Mouse (Mus musculus) brain, adult 2 months (tissue): ENCODE measurements around the gene Tef.

Experiments
- DNase-seq: peaks from one replicate; pipeline ENCODE4 v3.0.0; 2011; ENCODE audit warnings: low read depth, low spot score

Tef gene

DNA sequence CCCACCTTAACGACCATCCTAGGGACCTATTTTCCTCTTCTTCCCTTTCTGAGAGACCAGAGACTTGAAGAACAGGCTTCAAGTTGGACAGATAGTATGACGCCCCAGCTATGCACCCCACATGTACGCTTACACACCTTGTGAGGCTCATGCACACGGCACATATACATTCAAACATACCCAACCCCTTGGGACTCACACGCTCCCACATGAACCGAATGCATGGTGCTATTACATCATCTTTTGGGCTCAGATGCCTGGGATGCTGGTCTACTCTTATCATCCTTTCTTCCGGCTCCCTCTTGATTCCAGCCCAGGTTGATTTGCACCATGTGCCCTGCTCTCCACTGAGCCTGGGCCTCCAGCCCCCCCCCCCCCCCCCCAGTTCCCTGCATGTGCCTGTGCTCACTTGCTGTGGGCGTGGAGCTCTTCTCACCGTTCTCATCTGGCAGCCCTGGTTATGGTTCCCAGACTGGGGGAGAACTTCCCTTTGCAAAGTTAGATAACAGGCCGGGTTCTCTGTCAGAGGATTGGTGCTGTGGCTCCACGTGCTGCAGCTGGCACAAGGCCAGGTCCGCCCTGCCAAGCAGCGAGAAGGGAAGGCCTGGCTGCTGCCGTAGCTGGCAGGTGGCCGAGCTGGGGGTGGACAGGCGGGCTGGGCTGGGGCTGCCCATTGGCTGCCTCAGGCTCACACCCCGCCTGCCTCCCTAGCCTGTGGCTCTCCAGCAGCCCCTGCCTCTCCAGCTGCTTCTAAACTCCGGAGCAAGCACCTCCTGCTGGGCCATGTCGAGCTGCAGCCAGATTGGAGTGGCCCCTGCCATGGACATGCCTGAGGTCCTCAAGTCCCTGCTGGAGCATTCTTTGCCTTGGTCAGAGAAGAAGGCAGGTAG is at the start of gene Tef:
Tef (plus strand) TSS at position 421 of the 890 bp plus-strand sequence.
- peak; percentile 100 for DNase-seq

DNA sequence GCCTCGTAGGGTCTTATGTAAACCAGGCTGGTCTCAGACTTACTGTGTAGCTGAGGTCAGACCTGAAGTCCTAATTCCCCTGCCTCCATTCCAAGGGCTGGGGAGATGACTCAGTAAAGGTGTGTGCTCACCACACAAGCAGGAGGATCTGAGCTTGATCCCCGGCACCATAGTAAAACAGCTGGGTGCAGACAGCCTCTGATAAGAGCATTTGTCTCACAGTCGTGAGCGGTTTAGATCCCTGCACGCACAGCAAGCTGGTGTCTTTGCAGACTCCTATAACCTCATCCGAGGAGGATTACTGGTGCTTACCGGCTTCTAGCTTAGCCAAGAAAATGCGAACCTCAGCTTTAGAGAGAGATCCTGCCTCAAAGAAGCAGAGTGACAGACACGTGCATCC is 48.6 kb upstream of the Tef start:
- no peak for DNase-seq

DNA sequence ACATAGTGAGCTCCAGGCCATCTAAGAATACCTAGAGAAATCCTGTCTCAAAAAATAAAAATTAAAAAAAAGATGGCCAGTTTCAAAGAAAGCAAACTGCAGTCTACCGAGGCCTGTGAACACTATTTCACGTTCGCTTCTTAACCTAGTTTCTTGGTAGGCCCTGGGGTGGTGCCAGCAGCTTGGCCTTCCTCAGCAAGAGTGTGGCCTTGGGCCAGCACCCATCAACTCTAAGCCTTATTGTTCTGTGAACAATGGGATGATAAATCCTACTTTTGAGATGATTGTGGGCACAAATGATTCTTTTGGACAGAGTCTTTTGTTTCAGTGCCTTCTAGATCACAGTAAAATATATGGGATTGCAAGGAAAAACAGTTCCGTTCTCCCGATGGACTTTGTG is 43.5 kb upstream of the Tef start:
- peak; percentile 72 for DNase-seq

DNA sequence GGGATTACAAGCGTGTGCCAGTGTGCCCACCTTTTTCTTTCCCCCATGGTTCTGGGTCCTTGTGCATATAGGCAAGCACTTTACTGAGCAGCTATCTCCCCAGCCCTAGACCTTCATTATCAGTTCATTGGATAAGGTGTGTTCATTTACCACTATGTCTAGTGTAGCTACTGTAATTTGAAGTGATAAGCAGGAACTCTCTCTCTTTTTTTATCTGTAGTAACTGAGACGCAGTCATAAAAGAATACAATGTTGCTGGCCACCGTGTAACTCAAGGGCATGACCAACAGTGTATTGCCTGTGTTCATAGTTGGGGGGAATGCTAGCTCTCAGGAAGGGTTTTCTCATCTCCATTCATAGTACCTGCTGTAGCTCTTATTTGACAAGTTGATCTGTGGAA is 42.7 kb upstream of the Tef start:
- DNase-seq, result no peak

DNA sequence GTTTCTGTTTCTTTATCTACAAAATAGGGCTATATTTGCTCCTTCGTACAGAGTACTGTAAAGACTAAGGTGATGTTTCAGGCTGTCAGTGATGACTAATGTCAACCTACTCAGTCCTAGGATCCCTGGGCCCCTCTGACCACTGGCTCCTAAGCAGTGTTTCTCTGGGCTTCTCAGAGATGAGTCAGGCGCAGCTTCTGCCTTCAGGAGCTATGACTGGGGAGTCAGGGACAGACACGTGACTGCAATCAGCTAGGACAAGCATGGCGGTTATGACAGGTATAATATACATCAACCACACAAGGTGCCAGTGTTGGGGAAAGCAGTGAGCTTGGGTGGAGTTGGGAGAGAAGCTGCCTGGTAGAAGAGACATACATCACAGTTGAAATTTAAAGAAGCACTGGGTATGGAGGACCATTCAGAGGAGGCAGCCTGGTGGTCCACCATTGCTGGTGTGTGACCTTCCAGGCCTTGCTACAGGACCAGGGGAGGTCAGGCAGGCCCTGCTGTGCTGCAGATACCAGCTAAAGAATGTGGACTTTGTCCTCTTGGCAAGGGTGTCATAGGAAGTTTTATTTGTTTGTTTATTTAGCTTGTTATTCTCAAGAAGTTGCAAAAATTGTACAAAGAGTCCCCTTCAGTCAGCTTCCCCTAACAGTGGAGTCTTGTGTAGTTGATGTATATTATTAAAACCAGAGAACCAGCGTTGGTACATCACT is 41.7 kb upstream of the Tef start:
- no peak for DNase-seq

DNA sequence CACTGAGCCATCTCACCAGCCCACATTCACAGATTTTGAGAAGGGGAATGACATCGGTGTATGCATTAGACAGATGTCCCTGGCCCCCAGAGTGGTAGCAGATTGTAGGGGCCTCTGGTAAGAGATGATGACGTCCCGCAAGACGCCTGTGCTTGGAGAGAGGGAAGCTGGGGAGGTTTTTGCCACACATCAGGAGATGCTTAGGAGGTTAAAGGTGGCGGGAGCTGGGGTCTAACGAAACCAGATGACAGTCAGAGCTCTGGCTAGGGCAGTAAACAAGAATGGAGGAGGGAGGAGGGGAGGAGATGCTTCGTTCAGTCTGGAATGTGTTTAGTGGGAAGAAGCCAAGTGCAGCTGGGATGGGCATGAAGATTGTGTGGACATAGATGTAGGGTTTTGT is 40.8 kb upstream of the Tef start:
- DNase-seq, result no peak

DNA sequence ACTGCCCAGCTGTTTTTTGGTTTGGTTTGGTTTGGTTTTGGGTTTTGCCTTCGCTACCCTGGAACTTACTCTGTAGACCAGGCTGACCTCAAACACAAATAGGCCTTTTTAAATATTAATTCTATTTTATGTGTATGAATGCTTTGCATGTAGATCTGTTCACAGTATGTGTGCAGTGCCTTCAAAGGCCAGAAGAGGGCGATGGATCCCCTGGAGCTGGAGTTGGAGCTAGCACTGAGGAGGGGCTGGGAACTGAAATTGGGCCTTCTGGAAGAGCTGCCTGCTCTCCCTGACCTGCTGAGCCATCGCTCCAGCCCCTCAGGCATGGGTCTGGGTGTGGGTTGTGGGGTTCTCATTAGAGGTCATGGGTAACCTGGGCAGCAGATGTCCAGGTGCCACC is 40.3 kb upstream of the Tef start:
- DNase-seq, result no peak

DNA sequence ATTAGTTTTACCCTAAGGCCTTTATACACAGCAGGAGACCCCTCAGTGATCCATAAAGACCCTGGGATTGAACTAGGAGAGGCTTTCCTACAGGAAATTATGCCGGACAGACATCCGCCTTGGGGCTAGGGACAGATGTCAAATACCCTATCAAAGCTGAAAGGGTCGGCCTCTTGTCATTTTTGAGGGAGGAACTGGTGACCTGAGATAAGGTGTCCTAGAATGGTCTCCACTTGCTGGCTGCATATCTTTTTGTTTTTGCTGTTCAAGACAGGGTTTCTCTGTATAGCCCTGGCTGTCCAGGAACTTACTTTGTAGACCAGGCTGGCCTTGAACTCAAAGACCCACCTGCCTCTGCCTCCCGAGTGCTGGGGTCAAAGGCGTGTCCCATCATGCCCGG is 37.6 kb upstream of the Tef start:
- no peak for DNase-seq

DNA sequence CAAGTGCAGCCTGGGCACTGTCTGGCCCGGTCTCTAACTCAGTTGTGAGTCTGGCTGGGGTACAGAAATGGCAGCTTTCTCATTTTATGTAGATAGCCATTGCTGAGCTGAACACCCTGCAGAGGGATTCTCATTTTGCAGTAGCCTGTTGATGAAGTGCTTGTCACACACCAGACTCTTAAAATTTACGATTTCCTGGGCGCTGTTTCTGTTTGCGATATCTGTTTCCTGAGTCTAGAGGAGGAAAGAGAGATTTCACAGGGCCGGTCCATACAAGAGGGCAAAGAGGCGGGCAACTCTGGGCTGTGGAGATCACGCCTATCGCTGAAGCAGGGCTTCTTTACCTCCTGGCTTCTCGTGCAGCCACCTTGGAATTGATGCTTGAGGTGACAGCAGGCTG is 36.6 kb upstream of the Tef start:
- no peak for DNase-seq

DNA sequence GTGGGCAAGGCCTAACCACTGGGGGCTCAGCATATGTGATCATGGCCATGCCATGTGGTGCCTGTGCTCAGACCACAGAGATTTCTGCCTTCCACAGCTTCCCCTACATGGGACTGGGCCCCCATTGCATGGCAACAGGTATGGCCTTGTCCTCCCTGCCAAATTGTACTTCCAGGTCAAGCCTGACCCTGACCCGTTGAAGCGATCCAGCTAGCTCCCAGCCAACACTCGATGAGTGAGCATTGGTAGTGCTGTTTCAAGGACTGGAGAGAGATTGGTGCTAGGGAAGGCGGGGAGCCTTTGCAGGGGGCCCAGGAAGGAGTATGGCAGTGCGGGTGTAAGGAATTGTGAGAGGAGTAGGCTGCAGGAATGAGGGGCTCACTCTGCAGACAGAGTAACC is 35.8 kb upstream of the Tef start:
- no peak for DNase-seq

DNA sequence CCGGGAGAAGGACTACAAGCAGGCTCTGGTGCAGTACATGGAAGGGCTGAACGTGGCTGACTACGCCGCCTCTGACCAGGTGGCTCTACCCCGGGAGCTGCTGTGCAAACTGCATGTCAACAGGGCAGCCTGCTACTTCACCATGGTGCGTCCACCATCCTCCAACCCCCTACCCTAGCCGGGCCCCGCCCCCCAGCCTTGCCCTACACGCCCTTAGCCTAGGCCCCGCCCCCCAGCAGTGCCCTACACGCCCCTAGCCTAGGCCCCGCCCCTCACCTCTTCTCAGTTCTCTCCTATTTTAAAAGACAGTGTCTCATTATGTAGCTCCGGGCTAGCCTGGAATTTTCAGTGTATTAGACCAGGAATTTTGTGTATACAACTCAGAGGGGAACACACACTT is 33.2 kb upstream of the Tef start:
- no peak for DNase-seq

DNA sequence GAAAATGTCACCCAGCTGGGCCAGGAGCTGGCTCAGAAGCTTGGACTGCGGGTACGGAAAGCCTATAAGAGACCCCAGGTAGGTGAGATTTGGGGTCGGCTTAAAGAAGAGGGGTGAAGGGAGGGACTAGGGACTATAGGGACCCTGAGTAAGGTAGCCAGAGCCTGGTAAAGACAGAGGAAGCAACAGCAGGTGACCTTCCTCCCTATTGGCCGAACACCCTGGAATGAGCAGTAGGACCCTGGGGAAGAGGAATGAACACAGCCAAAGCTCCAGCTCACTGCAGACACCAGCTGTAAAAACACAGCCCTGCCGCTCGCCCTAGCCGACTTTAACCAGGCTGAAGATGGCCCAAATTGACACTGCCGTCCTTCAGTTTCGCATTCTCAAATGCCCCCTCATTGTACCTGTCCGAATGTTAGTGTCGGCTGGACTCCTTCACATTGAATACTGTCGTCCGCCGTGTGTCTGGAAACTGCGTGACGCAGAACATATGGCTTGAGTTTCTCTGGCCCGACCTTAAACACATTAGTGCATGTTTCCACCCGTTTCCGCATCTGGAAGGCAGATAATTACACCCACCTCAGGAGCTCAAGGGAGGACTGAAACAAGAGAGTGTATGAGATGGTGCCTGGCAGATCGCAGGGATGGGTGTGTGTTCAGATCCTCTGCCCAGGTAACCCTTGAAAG is 29.6 kb upstream of the Tef start:
- no peak for DNase-seq

DNA sequence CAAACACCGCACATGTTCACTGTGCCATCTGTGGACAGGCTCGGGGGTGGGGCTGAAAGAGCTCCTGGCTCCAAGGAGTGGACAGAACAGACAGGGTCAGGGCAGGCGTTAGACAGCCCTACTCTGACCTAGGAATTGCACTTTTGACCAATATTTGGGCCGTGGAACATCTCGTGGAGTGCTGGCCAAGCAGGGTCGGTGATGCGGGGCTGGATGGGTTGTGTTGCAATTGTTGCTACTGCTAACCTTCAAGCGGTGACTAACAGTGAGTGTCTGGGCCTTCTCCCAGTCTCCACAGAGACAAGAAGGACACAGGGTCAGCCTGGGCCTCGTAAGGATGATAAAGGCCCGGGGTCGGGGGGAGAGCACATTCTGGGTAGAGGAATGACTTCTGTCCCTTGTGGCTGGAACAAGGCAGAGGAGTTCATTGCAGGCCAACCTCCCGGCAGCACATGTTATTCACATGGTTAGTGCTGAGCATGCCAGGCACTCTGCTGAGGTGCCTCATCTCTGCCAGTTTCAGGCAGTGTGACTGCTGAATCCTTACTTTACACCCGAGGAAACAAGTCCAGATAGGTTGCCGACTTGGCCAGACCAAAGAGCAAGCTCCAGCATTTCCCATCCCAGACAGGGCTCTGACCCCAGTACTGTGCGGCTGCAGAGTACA is 27.6 kb upstream of the Tef start:
- DNase-seq, result peak; percentile 27

DNA sequence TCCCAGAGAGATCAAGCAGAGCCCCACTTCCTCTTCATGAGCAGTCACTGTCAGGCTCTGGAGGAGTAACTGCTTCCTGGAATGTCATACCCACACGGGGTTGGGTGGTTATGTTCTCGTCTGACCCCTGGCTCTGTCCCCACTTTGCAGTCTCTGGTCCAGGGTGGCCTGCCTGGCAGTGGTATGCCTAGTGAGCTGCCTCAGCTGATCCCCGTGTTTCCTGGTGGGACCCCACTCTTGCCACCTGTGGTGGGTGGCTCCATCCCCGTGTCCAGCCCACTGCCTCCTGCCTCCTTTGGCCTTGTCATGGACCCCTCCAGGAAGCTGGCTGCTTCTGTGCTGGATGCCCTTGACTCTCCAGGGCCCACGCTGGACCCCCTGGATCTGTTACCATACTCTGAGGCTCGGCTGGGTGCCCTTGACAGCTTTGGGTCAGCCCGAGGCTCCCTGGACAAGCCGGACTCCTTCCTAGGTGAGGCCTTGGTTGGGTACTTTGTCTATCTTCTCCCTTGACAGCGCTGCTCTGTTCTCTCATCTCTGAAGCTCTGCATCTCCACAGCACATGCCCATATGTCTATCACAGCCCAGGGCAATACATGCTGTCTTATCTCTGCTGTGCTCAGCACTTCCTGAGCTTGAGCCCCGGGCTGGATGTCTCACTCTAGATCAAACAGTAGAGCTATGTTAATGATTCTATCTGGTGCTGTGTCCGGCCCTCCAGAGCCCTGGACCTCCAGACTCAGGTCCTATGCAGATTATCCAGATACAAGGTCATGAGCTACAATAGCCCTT is 25.4 kb upstream of the Tef start:
- no peak for DNase-seq

DNA sequence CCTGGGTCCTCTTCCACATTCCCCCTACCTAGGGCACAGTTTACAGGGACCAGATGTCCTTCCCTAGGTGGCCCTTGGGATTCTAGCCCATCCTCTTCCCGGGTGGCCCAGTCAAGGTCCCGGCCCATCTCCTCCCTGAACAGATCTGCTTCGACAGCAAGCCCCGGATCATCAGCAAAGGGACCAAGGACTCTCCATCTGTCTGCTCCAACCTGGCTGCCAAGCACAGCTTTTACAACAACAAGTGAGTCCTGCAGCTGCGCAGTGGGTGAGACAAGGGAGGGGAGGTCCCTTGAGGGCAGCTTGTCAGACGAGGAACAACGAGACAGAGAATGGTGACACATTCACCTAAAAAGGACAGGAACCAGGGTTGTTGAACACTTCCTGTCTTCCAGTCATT is 20.4 kb upstream of the Tef start:
- peak; percentile 76 for DNase-seq

DNA sequence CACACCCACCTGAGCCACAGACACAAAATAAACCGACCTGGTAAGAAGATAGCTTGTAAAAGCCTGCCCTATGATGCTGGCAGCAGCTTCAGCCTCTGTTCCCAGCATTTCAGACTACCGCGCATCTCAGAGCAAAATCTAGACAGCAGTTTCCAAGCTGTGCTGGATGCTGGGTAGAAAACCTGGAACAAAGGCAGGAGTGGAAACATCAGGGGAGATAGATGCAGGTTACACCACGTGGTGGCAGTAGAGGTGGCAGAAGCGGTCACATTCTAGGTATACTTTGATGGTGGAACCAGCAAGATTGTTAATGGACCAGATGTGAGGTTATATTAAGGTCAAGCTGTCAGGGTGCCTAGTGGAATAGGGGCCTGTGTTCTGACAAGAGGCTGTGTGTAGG is 17.5 kb upstream of the Tef start:
- DNase-seq, result peak; percentile 62

DNA sequence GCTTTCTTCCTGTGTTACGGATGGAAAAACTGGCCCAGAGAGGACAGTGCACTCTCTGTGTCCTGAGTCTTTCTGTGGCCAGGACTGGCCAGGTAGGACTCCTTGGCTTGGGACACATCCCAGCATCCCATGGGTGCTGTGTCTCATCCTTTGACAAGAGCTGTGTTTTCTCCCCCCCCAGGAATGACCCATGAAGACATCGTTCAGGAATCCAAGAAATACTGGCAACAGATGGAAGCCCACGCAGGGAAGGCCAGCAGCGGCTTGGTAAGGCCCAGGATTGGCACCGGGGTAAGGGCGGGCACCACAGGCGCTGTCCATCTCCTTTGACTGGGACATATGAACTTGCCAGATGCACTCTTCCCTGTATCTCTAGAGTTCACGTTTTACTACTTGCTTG is 16.5 kb upstream of the Tef start:
- DNase-seq, result peak; percentile 61

DNA sequence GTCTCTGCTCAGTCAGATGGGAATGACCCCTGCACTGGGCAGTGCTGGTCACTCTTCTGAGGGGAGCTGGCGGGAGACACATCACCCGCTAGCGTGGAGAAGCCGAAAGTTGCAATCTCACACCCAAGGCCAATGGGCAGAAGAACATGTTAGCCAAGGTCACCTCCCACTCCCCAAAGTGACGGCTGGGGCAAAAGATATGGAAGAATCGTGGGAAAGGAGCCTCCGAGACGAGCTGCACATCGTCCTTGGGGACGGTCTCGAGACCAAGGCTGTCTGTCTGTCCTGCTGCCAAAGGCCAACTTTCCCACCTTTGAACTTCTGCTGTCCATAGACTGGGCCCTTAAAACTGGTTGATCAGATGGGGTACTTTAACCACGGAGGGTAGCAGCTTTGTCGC is 14.7 kb upstream of the Tef start:
- no peak for DNase-seq

DNA sequence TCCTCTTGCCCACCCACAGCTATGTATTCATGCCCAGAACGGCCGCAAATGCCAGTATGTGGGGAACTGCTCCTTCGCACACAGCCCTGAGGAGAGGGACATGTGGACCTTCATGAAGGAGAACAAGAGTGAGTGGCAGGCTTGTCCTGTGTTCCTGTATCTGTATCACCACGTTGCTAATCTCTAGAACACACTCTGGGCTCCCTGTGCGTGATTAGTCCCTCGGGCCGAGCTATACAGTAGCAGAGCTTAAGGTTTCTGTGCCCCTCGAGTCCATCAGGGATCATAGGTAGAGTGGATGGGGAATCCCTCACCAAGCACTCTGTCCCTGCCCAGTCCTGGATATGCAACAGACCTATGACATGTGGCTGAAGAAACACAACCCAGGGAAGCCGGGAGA is 9.8 kb upstream of the Tef start:
- no peak for DNase-seq

DNA sequence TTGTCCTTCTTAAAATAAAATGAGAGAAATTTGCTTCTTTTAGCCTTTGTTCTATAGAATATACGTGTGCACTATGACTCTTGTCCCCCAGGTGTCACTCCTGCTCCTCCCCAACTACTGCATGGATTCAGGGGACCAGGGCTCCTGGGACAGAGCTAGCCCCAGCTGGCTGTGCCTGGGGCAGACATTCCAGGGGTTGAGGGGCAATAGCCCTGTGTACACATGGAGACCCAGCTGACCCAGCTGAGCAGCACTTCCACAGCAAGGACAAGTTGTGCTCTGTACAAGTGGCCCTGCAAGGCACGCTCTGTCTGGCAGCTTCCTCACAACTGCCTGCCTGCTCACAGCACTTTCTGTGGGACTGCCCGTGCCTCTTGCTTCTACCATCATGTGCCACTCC is 6.0 kb upstream of the Tef start:
- no peak for DNase-seq

DNA sequence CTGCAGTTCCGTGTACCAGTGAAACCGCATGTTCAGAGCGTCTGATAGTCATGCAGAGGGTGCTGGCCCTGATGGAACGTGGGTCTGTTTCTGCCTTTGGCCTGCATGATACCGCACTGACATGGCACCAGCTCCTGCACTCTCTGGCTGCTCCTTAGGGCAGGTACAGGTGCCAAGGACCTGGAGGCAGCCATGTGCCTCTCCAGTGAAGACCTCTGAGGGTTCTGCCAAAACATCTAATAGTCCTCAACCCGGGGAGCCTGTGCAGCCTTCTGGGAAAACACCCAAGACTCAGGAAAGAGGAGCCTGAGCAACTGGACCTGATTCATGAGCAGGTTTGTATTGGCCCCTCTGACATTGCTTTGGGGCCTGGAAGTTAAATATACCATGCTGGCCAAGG is 4.4 kb upstream of the Tef start:
- no peak for DNase-seq
